Mouse (Mus musculus) lung, postnatal 0 days (tissue): ENCODE data around the gene Tec. TPM values are rescaled to one million over a fixed set of nuclear protein-coding genes. Genes with fewer than 3 reads are reported as not detected.

Source experiments
- ATAC-seq: fragments of 200-750 bp; cut with Nextera tagmentation; 2 replicates; pipeline ENCODE4 v1.8.0; 2017; ENCODE audit warnings: moderate library complexity
- DNase-seq: peaks from one replicate; pipeline ENCODE4 v3.0.0-alpha.2; 2016; ENCODE audit warnings: low spot score
- H3K27ac ChIP-seq: fragments of 300-500 bp; sonication (generic); 2 replicates; pipeline ENCODE4 v1.5.1; 2014; ENCODE audit warnings: antibody characterized with exemption, mild to moderate bottlenecking, low read length, mixed read lengths
- H3K27me3 ChIP-seq: fragments of 300-500 bp; sonication (generic); replicated peaks from 2 replicates; pipeline ENCODE4 v1.6.1; 2014; ENCODE audit warnings: low read length, mixed read lengths; ENCODE audit not compliant: insufficient read depth
- H3K36me3 ChIP-seq: fragments of 300-500 bp; sonication (generic); 2 replicates; pipeline ENCODE4 v1.6.1; 2014; ENCODE audit warnings: low read length, mixed read lengths; ENCODE audit not compliant: insufficient read depth
- H3K4me1 ChIP-seq: fragments of 300-500 bp; sonication (generic); 2 replicates; pipeline ENCODE4 v1.6.1; 2014; ENCODE audit warnings: antibody characterized with exemption, low read depth, low read length, mixed read lengths; ENCODE audit not compliant: insufficient read depth
- H3K4me2 ChIP-seq: fragments of 300-500 bp; sonication (generic); replicated peaks from 2 replicates; pipeline ENCODE4 v1.6.1; 2014; ENCODE audit warnings: low read depth, mild to moderate bottlenecking, low read length, moderate library complexity, mixed read lengths
- H3K4me3 ChIP-seq: fragments of 300-500 bp; sonication (generic); 2 replicates; pipeline ENCODE4 v1.5.1; 2014; ENCODE audit warnings: low read depth, low read length
- H3K9ac ChIP-seq: fragments of 300-500 bp; sonication (generic); replicated peaks from 2 replicates; pipeline ENCODE4 v1.6.1; 2014; ENCODE audit warnings: low read depth, mild to moderate bottlenecking
- H3K9me3 ChIP-seq: fragments of 300-500 bp; sonication (generic); 2 replicates; pipeline ENCODE4 v1.6.1; 2016; ENCODE audit warnings: low read length, mixed read lengths
- CTCF ChIP-seq: IDR thresholded peaks from 2 replicates; pipeline ENCODE4 v1.5.1; 2016; ENCODE audit warnings: antibody characterized with exemption, mild to moderate bottlenecking
- EP300 ChIP-seq: IDR thresholded peaks from 2 replicates; pipeline ENCODE4 v1.6.1; 2016; ENCODE audit warnings: antibody characterized with exemption, mild to moderate bottlenecking, control low read depth
- WGBS: fragments of 180-500 bp; shearing (Covaris S2); extraction: QIAGEN DNeasy Blood & Tissue Kit; methylation state at CpG from one replicate; pipeline ENCODE4 v1.1.7; 2014; 5-methylcytosine and 5-hydroxymethylcytosine counted together
- polyA plus RNA-seq: library from polyadenylated mRNA; unstranded; fragments of >200 nt; fragmentation: Nextera tagmentation; extraction: Ambion mirVana; gene quantifications from 2 replicates; pipeline ENCODE4 v1.2.1, GENCODE M21; 2015

Tec gene
- polyA plus RNA-seq, 1 experiment from 2014 or later, result 4.2 TPM

GRCm38 (mm10) chr5:72763546-72763945, 104.7 kb downstream of the Tec start:
- TF ChIP-seq EP300 (no peak), CTCF (no peak)
- Histone ChIP-seq H3K4me3 (no peak overlapping the region), H3K4me2 (no peak overlapping the region), H3K9ac (no peak overlapping the region), H3K4me1 (no peaks in the 10 kb centered on the region), H3K27me3 (no peaks in the 10 kb centered on the region), H3K9me3 (no peaks in the 10 kb centered on the region), H3K27ac (no peak overlapping the region), H3K36me3 (no peaks in the 10 kb centered on the region)
- DNase-seq (no peak), ATAC-seq (no peak)
- WGBS, result 82% methylated on average over 5 of the region's 5 CpGs

GRCm38 (mm10) chr5:72763025-72763424, 105.3 kb downstream of the Tec start:
- Histone ChIP-seq H3K27me3 (no peaks in the 10 kb centered on the region), H3K36me3 (no peaks in the 10 kb centered on the region), H3K4me2 (no peak overlapping the region), H3K4me1 (no peaks in the 10 kb centered on the region), H3K4me3 (no peak overlapping the region), H3K9ac (no peak overlapping the region), H3K9me3 (no peaks in the 10 kb centered on the region), H3K27ac (no peak overlapping the region)
- WGBS, result 32% methylated on average over 3 of the region's 3 CpGs
- DNase-seq, result peak; percentile 18
- TF ChIP-seq EP300 (no peak), CTCF (no peak)
- no peak for ATAC-seq

DNA sequence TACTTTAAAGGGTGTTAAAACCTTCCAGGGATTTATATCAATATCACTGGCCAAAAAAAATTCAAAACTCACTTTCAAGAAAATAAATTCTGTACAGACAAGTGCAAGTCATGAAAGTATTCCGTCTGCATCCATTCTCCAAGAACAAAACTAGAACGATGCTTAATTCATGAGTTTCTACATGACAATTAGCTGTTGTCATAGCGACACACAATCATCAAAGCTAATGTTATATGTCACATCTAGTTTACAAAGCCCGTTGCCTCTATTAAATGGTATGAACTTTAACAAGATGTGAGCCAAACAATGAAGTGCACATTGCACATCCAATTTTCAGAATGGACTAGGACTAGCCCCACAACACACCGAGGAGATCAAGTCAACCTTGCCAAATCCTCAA, 106.5 kb downstream of the Tec start:
- DNase-seq (no peak), ATAC-seq (no peak)
- H3K4me1 ChIP-seq, result no peaks in the 10 kb centered on the region
- no peak overlapping the region for H3K4me3 ChIP-seq
- WGBS, result 89% methylated on average over 5 of the region's 5 CpGs
- no peaks in the 10 kb centered on the region for H3K36me3 ChIP-seq
- no peaks in the 10 kb centered on the region for H3K27me3 ChIP-seq
- no peak overlapping the region for H3K27ac ChIP-seq
- no peaks in the 10 kb centered on the region for H3K9me3 ChIP-seq
- H3K4me2 ChIP-seq, result no peak overlapping the region
- TF ChIP-seq EP300 (no peak), CTCF (no peak)
- H3K9ac ChIP-seq, result no peak overlapping the region

GRCm38 (mm10) chr5:72761237-72761636, 107.0 kb downstream of the Tec start:
- 38% methylated on average over 5 of the region's 5 CpGs for WGBS
- no peak for ATAC-seq
- no peaks in the 10 kb centered on the region for H3K27me3 ChIP-seq

GRCm38 (mm10) chr5:72758925-72759924, 109.1 kb downstream of the Tec start:
- no peaks in the 10 kb centered on the region for H3K36me3 ChIP-seq
- DNase-seq (peak; percentile 72), ATAC-seq (no peak)
- 68% methylated on average over 13 of the region's 13 CpGs for WGBS
- H3K27me3 ChIP-seq, result no peaks in the 10 kb centered on the region
- TF ChIP-seq CTCF (peak; percentile 65), EP300 (no peak)
- no peak overlapping the region for H3K27ac ChIP-seq
- no peak overlapping the region for H3K9ac ChIP-seq
- no peaks in the 10 kb centered on the region for H3K9me3 ChIP-seq
- no peaks in the 10 kb centered on the region for H3K4me1 ChIP-seq
- no peak overlapping the region for H3K4me2 ChIP-seq
- no peak overlapping the region for H3K4me3 ChIP-seq

More at GRCm38 (mm10) chr5:72761237-72761636, 107.0 kb downstream of the Tec start:
- no peak overlapping the region for H3K27ac ChIP-seq
- H3K9me3 ChIP-seq, result no peaks in the 10 kb centered on the region
- no peak overlapping the region for H3K9ac ChIP-seq
- H3K4me3 ChIP-seq, result no peak overlapping the region
- no peak for TF ChIP-seq EP300
- DNase-seq, result no peak
- H3K4me1 ChIP-seq, result no peaks in the 10 kb centered on the region
- no peaks in the 10 kb centered on the region for H3K36me3 ChIP-seq
- H3K4me2 ChIP-seq, result no peak overlapping the region

DNA sequence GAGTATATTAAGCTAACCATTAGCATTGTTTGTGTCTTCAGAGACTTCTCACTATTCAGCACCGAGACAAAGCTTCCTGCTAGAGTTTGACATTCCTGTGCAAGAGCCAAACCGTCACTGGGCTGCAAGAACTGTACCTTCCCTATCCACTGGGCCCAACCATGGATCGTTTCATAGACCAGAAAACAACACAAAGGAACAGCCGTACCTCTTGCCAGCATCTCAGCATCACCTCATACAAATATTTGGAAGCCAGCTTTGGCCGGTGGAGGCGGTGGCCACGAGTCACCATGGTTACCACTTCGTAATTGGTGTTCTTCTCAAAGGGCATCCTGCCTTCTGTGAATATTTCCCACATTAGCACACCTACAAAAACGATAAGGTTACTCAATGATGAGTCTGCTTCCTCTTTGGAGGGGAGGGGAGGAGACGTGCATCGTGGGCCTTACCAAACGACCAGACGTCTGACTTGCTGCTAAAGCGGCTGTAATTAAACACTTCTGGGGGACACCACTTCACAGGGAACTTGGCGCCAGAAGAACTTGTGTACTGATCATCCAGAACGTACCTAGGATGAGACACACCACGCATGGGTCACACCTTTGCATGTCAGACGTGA, 111.0 kb downstream of the Tec start:
- Histone ChIP-seq H3K4me2 (no peak overlapping the region), H3K36me3 (no peaks in the 10 kb centered on the region), H3K4me1 (no peaks in the 10 kb centered on the region), H3K9me3 (no peaks in the 10 kb centered on the region), H3K27ac (no peak overlapping the region), H3K4me3 (no peak overlapping the region), H3K9ac (no peak overlapping the region), H3K27me3 (no peaks in the 10 kb centered on the region)
- ATAC-seq (no peak), DNase-seq (no peak)
- WGBS, result 61% methylated on average over 18 of the region's 18 CpGs
- no peak for TF ChIP-seq CTCF
- no peak for TF ChIP-seq EP300
